Mouse (Mus musculus) gastrocnemius, postnatal 25 days (tissue): ENCODE data around the gene Acap1. TPM values are rescaled to one million over a fixed set of nuclear protein-coding genes. Genes with fewer than 3 reads are reported as not detected.

Source experiments
- DNase-seq: peaks from one replicate; pipeline ENCODE4 v3.0.0; 2022
- total RNA-seq, 2 experiments: library from RNA; stranded (reverse); gene quantifications; 1 replicate in 1 of 2; 2 replicates in 1 of 2; pipeline ENCODE4 v1.2.3; 2021

Gene Acap1
- total RNA-seq, 2 experiments from 2014 or later: 0.26 to 0.38 TPM

DNA sequence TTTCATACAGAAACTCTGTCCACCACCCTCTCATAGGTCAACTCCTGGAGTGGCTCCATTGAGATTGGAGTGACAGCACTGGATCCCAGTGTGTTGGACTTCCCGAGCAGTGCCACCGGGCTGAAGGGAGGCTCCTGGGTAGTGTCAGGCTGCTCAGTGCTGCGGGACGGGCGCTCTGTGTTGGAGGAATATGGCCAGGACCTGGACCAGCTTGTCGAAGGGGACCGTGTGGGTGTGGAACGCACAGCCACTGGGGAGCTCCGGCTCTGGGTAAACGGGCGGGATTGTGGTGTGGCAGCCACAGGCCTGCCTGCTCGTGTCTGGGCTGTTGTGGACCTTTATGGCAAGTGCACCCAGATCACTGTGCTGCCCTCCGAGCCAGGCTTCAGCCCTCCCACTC is 7.6 kb upstream of the Acap1 start:
- DNase-seq: no peak

- DNase-seq: no peak
Measured at GRCm38 (mm10) chr11:69901993-69902392, 6.7 kb upstream of the Acap1 start.

DNA sequence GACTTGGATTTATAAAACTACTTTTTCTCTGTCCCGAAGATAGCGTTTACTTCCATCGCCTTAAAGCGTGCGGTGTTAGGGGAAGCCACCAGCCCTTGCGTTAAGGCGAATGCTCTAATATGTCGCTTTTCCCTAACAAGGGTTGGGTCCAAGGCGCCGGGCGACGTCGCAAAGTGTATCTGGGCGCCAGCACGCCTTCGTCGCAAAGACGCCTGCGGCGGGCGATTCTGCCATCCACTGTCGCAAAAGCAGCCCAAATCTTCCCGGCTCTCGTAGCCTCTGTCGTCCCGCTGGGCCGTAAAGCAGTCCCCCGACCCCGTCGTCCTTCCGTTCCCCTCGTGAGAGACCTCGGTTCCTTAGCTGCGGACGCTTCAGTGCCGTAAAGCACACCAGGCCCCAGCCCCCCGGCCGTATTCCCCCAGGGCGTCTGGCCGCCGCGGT is 6.1 kb upstream of the Acap1 start:
- peak; percentile 98 for DNase-seq

- DNase-seq: peak; percentile 88
Measured at GRCm38 (mm10) chr11:69900471-69901405, 5.4 kb upstream of the Acap1 start, which contains the start of the genes 2810408A11Rik and Neurl4. Gene 2810408A11Rik (minus strand): TSS chr11:69900987. Gene Neurl4 (plus strand): TSS chr11:69901072.

DNA sequence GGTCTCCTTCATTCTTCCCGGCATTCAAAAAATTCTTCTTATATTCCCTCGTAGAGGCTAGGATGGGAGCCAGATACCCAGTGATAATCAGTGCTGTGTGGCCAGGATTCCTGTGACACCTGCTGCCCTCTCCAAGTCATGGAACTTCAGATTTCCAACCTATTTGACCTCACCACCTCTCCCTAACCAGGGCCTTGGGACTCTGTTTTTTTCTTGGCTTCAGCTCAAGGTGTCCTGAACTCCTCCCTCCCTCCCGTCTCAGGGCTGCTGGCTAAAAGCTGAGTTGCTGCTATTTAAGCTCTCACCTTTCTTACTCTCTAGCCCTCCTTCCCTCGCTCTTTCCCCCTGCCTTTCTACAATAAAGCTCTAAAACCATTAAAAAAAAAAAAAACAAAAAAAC is 4.5 kb upstream of the Acap1 start:
- DNase-seq: no peak

GRCm38 (mm10) chr11:69894671-69895070 is 668 bp downstream of the Acap1 start:
- no peak for DNase-seq

- DNase-seq: no peak
Measured at GRCm38 (mm10) chr11:69891482-69891881, 3.9 kb downstream of the Acap1 start.

GRCm38 (mm10) chr11:69886907-69887635 is 8.3 kb downstream of the Acap1 start:
- DNase-seq: no peak

DNA sequence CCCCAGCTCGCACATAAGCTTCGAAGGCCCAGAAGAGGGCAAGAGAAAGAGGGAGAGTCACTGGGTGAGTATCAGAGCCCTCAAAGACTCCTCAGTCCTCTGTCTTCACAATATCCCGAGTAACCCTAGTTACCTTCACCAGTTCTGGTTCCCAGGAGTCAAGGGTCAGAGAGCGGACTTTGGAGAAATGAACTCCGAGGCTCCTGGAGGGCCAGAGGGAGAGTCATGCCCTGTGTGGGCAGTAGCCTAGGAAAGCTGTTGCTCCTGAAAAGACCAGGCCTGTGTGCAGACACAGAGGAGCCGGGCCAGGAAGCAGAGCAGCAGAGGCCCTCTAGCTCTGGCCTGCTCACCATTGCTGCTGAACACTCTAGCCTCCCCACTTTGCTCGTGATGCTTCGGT is 10.7 kb downstream of the Acap1 start:
- no peak for DNase-seq

- no peak for DNase-seq
Measured at GRCm38 (mm10) chr11:69884240-69884639, 11.1 kb downstream of the Acap1 start.

GRCm38 (mm10) chr11:69883527-69884151 is 11.7 kb downstream of the Acap1 start:
- DNase-seq: no peak

- DNase-seq: no peak
Measured at GRCm38 (mm10) chr11:69883066-69883465, 12.3 kb downstream of the Acap1 start.

DNA sequence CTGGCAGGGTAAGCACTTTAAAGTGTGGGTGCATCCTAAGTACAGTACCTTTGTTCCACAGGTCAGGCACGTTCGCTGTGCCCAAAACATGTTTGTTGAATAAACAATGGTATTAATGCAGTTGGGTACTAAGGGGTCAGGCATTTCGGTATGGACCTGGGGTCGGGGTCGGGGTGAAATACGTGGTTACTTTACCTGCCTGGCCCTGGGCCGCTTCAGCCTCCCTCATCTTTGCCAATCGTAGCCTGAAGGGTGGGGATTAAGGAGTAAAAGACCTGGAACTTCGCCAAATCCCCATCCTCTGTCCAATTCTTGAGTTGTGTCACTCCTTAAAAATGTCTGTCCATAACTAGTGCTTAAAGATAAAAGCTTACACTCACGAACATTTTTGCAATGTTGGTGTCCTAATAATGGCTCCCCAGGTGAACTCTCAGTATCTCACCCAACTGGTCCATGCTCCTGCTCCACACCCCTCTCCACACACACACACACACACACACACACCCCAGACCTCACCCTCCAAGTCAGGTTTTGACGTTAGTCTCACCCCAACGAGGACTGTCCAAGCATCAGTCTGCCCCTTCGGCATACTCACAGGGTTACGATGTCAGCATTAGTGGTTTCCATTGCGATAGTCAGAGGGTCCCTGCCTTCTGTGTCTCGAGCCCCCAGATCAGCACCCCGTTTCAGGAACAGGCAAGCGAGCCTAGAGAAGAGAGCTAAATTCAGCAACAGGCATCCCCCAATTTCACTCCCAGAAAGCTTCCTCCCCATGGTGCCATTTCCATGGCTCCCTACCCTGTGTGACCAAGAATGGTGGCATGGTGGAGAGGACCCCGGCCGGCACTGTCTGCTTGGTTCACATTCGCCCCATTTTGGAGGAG is 13.3 kb downstream of the Acap1 start:
- no peak for DNase-seq

DNA sequence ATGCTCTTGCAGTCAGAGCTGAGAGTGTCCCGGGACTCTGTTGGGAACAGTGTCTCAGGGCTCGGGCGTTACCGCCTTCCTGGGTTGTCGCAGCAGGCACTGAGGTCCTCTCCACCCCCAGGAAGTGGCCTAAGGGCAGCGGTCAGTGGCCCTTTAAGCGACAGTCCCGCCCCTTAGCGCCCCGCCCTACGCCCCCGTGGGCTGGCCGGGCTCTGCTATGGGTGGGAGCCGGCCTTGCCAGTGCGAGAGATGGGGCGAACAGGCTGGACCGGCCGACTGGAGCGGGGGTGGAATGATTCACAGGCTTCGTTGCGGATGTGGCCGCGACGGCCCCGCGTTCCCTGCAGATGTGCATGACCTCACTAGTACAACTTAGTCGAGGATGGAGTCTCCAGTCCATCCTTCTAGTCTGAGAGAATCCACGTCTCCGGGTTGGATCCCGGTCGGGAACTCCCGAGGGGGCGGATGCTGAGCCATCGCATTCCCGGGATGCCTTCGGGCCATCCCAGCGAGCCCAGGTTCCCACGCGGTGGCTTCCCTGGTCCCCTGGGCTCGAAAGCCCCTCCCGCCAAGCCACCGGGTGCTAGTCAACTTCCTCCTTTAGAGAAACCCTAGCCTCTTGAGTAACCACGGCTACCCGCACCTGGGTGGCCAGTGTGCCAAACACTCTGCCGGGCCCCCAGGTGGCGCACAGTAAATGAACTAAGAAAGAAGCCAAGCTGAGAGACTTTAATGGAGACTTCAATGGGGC is 14.3 kb downstream of the Acap1 start, which contains the start of gene Kctd11:
Gene Kctd11, minus strand, starts transcription at position 554 of the 751 bp plus-strand sequence.
- DNase-seq: peak; percentile 95

DNA sequence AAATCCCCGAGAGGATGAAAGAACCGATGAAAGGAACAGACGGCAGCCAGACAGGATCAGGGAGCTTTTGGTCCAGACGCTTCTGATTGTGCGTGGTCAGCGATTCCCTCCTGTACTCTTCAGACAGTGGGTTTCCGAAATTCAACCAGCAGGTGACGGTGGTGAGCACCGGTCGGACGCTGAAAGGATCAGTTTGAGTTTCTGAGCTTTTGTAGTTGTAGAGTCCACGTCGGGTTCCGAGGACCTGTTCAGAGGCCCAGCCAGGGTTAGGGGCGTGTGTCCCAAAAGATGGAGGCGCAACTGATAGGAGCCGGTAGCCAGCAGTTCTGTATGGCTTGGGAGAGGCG is 14.9 kb downstream of the Acap1 start:
- no peak for DNase-seq

DNA sequence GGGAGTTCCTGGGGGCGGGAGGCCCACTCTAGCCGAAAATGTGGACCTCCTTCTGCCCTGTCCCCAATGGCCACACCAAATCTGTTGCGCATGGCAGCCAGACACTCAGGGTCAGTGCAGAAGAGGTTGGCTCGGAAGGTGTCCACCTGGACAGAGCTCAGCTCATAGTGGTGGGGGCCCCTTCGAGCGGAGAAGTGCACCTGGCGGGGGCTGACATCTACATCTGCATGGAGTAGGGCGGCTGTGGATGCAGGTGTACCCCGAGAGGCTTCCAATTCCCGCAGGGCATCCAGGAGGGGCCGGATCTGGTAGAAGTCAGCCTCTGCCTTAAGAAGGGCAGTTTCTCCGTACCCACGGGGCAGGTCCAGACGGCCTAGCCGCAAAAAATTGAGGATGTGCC is 15.6 kb downstream of the Acap1 start:
- DNase-seq: no peak

GRCm38 (mm10) chr11:69878952-69879351 is 16.4 kb downstream of the Acap1 start:
- no peak for DNase-seq

- no peak for DNase-seq
Measured at GRCm38 (mm10) chr11:69878399-69878798, 16.9 kb downstream of the Acap1 start.

DNA sequence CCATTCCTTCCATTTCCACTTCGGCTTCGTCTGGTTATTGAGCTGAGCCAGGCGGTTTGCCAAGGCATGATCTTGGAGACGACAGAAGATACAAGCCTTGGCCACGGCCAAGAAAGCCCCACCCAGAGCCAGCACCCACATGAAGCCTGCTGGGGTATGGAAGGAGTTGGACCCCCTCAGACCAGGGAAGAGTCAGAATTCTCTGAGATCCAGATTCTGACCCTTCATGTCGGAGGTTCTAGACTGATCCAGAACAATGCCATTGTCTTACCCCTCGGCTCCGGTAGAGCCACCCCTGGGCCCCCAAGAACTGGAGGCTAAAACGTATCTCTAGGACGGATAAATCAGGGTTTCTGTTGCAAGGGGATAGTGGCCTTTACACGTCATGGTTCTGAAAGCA is 17.5 kb downstream of the Acap1 start, which contains the start of gene Tmem95:
Gene Tmem95, minus strand, starts transcription at position 141 of the 400 bp plus-strand sequence.
- DNase-seq: no peak

- peak; percentile 78 for DNase-seq
Measured at GRCm38 (mm10) chr11:69876867-69877266, 18.5 kb downstream of the Acap1 start.

DNA sequence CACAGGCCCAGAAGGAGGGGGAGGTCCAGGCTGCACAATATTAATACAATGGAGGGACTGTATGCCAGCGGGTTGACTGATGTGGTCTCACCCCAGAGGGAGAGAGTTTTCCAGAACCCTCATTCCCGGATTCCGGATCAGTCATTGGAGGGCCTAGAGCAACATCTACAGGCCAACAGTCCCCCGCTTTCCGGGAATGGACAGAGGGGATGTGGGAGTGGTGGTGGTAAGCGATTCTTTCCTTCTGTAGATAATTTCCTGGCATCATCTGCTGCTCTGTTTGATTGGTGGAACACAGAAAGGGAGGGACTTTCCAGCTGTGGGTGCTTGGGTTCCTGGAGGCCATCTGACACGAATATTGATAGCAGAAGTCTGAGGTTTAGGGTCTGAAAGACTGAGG is 19.2 kb downstream of the Acap1 start:
- no peak for DNase-seq
